Mouse (Mus musculus): ENCODE data around the gene Syne1.

DNA sequence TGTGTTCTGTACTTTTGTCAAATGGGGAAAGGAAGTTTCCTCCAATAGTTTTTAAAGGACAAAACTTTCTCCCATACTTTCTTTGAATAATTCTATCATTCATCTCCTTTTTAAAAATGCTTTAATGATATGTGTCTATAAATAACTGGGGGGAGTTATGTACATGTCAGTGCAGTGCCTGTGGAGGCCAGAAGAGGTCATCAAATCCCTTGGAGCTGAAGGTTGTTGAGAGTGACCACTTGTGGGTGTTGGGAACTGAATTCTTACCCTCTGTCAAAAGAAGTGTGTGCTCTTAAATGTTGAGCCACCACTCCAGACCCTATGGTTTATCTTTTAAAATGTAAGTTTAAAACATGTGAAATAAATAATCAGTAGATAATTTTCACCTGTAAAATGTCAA is 39.0 kb downstream of the Syne1 start:
- TF ChIP-seq POLR2A (IDR thresholded peaks at IDR 0.05; ENCODE audit: insufficient read depth, low read depth, low read length) (no peak), CTCF (IDR thresholded peaks at IDR 0.05; ENCODE audit: insufficient read depth, low read depth, low read length) (no peak)
